Mouse (Mus musculus): ENCODE measurements around the gene Vstm5. TPM values are rescaled to one million over a fixed set of nuclear protein-coding genes. Genes with fewer than 3 reads are reported as not detected.
"Not testable (repeated sequence)": the region's sequence is repeated elsewhere in the genome, so short reads cannot be mapped to it uniquely, and the experiment has no call there.

Vstm5 gene
- total RNA-seq, 2 experiments from 2014 or later, result not detected

- ATAC-seq (replicated peaks; ENCODE audit: low FRiP score, poor library complexity, severe bottlenecking), result no peak
These were observed 15.7 kb downstream of the Vstm5 start for GRCm38 (mm10) chr9:15254501-15254900.

GRCm38 (mm10) chr9:15256214-15256613 lies 17.4 kb downstream of the Vstm5 start:
- no peak for ATAC-seq (replicated peaks; ENCODE audit: low FRiP score, poor library complexity, severe bottlenecking)

- no peak for ATAC-seq (replicated peaks; ENCODE audit: low FRiP score, poor library complexity, severe bottlenecking)
These were observed 23.1 kb downstream of the Vstm5 start for GRCm38 (mm10) chr9:15261980-15262379.

- ATAC-seq (replicated peaks; ENCODE audit: low FRiP score, poor library complexity, severe bottlenecking), result no peak
These were observed 24.6 kb downstream of the Vstm5 start for GRCm38 (mm10) chr9:15263487-15263886.

GRCm38 (mm10) chr9:15273981-15274380 lies 35.1 kb downstream of the Vstm5 start:
- ATAC-seq (replicated peaks; ENCODE audit: low FRiP score, poor library complexity, severe bottlenecking), result no peak

GRCm38 (mm10) chr9:15276855-15277254 lies 38.0 kb downstream of the Vstm5 start:
- ATAC-seq (replicated peaks; ENCODE audit: low FRiP score, poor library complexity, severe bottlenecking), result no peak

- ATAC-seq (replicated peaks; ENCODE audit: low FRiP score, poor library complexity, severe bottlenecking), result no peak
These were observed 39.5 kb downstream of the Vstm5 start for GRCm38 (mm10) chr9:15278343-15278742.

- no peak for ATAC-seq (replicated peaks; ENCODE audit: low FRiP score, poor library complexity, severe bottlenecking)
These were observed 40.3 kb downstream of the Vstm5 start for GRCm38 (mm10) chr9:15279139-15279648.

- ATAC-seq (replicated peaks; ENCODE audit: low FRiP score, poor library complexity, severe bottlenecking), result peak; percentile 99
These were observed 41.0 kb downstream of the Vstm5 start, which contains the start of gene Med17 for GRCm38 (mm10) chr9:15279649-15280490. Med17 (minus strand) TSS chr9:15279931.

- no peak for ATAC-seq (replicated peaks; ENCODE audit: low FRiP score, poor library complexity, severe bottlenecking)
These were observed 41.6 kb downstream of the Vstm5 start for GRCm38 (mm10) chr9:15280491-15280879.

- no peak for ATAC-seq (replicated peaks; ENCODE audit: low FRiP score, poor library complexity, severe bottlenecking)
These were observed 46.6 kb downstream of the Vstm5 start for GRCm38 (mm10) chr9:15285443-15285842.

GRCm38 (mm10) chr9:15287846-15288245 lies 49.0 kb downstream of the Vstm5 start:
- ATAC-seq (replicated peaks; ENCODE audit: low FRiP score, poor library complexity, severe bottlenecking), result peak; percentile 52; the same call in 1 of the 2 replicates

GRCm38 (mm10) chr9:15288402-15288801 lies 49.6 kb downstream of the Vstm5 start:
- no peak for ATAC-seq (replicated peaks; ENCODE audit: low FRiP score, poor library complexity, severe bottlenecking)

- no peak for ATAC-seq (replicated peaks; ENCODE audit: low FRiP score, poor library complexity, severe bottlenecking)
These were observed 50.4 kb downstream of the Vstm5 start for GRCm38 (mm10) chr9:15289251-15289650.

- no peak for ATAC-seq (replicated peaks; ENCODE audit: low FRiP score, poor library complexity, severe bottlenecking)
These were observed 58.3 kb downstream of the Vstm5 start for GRCm38 (mm10) chr9:15297112-15297511.

- ATAC-seq (replicated peaks; ENCODE audit: low FRiP score, poor library complexity, severe bottlenecking), result no peak
These were observed 59.6 kb downstream of the Vstm5 start for GRCm38 (mm10) chr9:15298451-15298850.

GRCm38 (mm10) chr9:15300056-15300455 lies 61.2 kb downstream of the Vstm5 start:
- ATAC-seq (replicated peaks; ENCODE audit: low FRiP score, poor library complexity, severe bottlenecking), result no peak

GRCm38 (mm10) chr9:15301399-15301798 lies 62.6 kb downstream of the Vstm5 start:
- no peak for ATAC-seq (replicated peaks; ENCODE audit: low FRiP score, poor library complexity, severe bottlenecking)

GRCm38 (mm10) chr9:15302006-15302405 lies 63.2 kb downstream of the Vstm5 start:
- not testable (repeated sequence) for ATAC-seq (replicated peaks; ENCODE audit: low FRiP score, poor library complexity, severe bottlenecking)

- ATAC-seq (replicated peaks; ENCODE audit: low FRiP score, poor library complexity, severe bottlenecking), result no peak
These were observed 64.0 kb downstream of the Vstm5 start for GRCm38 (mm10) chr9:15302881-15303280.
